Mouse (Mus musculus): ENCODE measurements around the gene Mcoln2.

- TF ChIP-seq CTCF (IDR thresholded peaks at IDR 0.05; ENCODE audit: low read depth, low read length) (peak; percentile 40), GATA1 (IDR thresholded peaks at IDR 0.05; ENCODE audit: borderline replicate concordance, low read length) (no peak), TAL1 (conservative IDR thresholded peaks at IDR 0.05; ENCODE audit: low read depth, low read length) (no peak), POLR2AphosphoS5 (IDR thresholded peaks at IDR 0.05; ENCODE audit: insufficient replicate concordance, low read depth, low read length) (no peak)
Measured at GRCm38 (mm10) chr3:146180986-146181385, 31.4 kb downstream of the Mcoln2 start.
